Mouse (Mus musculus): Measurements from ENCODE around the gene Arhgef15. TPM values are rescaled to one million over a fixed set of nuclear protein-coding genes. Genes with fewer than 3 reads are reported as not detected.

Gene Arhgef15
- polyA plus RNA-seq, 1 experiment: 14.9 TPM

DNA sequence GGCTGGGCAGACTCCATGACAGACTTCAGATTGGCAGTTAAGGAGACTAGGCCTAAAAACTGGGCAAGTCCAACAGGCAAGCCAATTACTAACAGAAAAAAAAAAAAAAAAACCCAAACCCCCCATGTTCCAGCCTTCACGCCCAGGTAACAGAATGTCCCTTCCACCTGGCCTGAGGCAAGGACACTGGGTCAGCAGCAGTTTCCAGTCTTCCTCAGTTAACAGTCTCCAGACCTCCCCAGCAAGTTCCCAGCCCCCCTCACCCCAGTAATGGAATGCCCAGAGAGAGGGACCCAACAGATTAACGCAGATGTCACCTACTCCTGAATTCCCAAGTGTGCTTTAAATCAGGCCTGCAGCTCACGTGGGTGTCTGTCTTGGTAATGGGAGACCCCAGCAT, 34.1 kb downstream of the Arhgef15 start:
- Histone ChIP-seq H3K4me3 (ENCODE audit: control insufficient read depth, insufficient read depth, low read length) (no peak overlapping the region), H3K27me3 (ENCODE audit: control insufficient read depth, insufficient read depth, low read length) (no peaks in the 10 kb centered on the region), H3K4me1 (replicated peaks; ENCODE audit: control insufficient read depth, insufficient read depth, low read length) (peaks cover 5% of the 10 kb centered on the region), H3K36me3 (ENCODE audit: control insufficient read depth, insufficient read depth, low read length) (no peaks in the 10 kb centered on the region), H3K27ac (ENCODE audit: control insufficient read depth, insufficient read depth, low read length) (no peak overlapping the region)
- DNase-seq: no peak
- 92% methylated on average over 3 of the region's 3 CpGs for WGBS
- TF ChIP-seq POLR2A (IDR thresholded peaks at IDR 0.05; ENCODE audit: control insufficient read depth, extremely low read depth, insufficient read depth, low read length, poor library complexity): no peak
- TF ChIP-seq CTCF (IDR thresholded peaks at IDR 0.05; ENCODE audit: borderline replicate concordance, control insufficient read depth, extremely low read depth, insufficient read depth, low read length, poor library complexity): no peak

- no peak overlapping the region for H3K27ac ChIP-seq (ENCODE audit: control insufficient read depth, insufficient read depth, low read length)
- no peaks in the 10 kb centered on the region for H3K4me1 ChIP-seq (replicated peaks; ENCODE audit: control insufficient read depth, insufficient read depth, low read length)
- no peaks in the 10 kb centered on the region for H3K36me3 ChIP-seq (ENCODE audit: control insufficient read depth, insufficient read depth, low read length)
- no peak for DNase-seq
- TF ChIP-seq CTCF (IDR thresholded peaks at IDR 0.05; ENCODE audit: borderline replicate concordance, control insufficient read depth, extremely low read depth, insufficient read depth, low read length, poor library complexity) (no peak), POLR2A (IDR thresholded peaks at IDR 0.05; ENCODE audit: control insufficient read depth, extremely low read depth, insufficient read depth, low read length, poor library complexity) (no peak)
- H3K4me3 ChIP-seq (ENCODE audit: control insufficient read depth, insufficient read depth, low read length): no peak overlapping the region
- WGBS: 96% methylated on average over 4 of the region's 4 CpGs
- H3K27me3 ChIP-seq (ENCODE audit: control insufficient read depth, insufficient read depth, low read length): no peaks in the 10 kb centered on the region
Observed at GRCm38 (mm10) chr11:68914566-68914965, 42.7 kb downstream of the Arhgef15 start.

GRCm38 (mm10) chr11:68911531-68912177, 45.6 kb downstream of the Arhgef15 start:
- Histone ChIP-seq H3K4me1 (replicated peaks; ENCODE audit: control insufficient read depth, insufficient read depth, low read length) (0 out of 2 replicates have a peak, but pooled peaks cover 3% of the 10 kb centered on the region), H3K27me3 (ENCODE audit: control insufficient read depth, insufficient read depth, low read length) (no peaks in the 10 kb centered on the region), H3K27ac (ENCODE audit: control insufficient read depth, insufficient read depth, low read length) (no peak overlapping the region), H3K4me3 (ENCODE audit: control insufficient read depth, insufficient read depth, low read length) (no peak overlapping the region), H3K36me3 (ENCODE audit: control insufficient read depth, insufficient read depth, low read length) (peaks cover 4% of the 10 kb centered on the region)
- TF ChIP-seq POLR2A (IDR thresholded peaks at IDR 0.05; ENCODE audit: control insufficient read depth, extremely low read depth, insufficient read depth, low read length, poor library complexity) (no peak), CTCF (IDR thresholded peaks at IDR 0.05; ENCODE audit: borderline replicate concordance, control insufficient read depth, extremely low read depth, insufficient read depth, low read length, poor library complexity) (no peak)
- DNase-seq: no peak
- WGBS: 30% methylated on average over 14 of the region's 14 CpGs

- 69% methylated on average over 7 of the region's 7 CpGs for WGBS
- H3K4me1 ChIP-seq (replicated peaks; ENCODE audit: control insufficient read depth, insufficient read depth, low read length): 0 out of 2 replicates have a peak, but pooled peaks cover 3% of the 10 kb centered on the region
- no peak for DNase-seq
- TF ChIP-seq CTCF (IDR thresholded peaks at IDR 0.05; ENCODE audit: borderline replicate concordance, control insufficient read depth, extremely low read depth, insufficient read depth, low read length, poor library complexity) (no peak), POLR2A (IDR thresholded peaks at IDR 0.05; ENCODE audit: control insufficient read depth, extremely low read depth, insufficient read depth, low read length, poor library complexity) (no peak)
- H3K36me3 ChIP-seq (ENCODE audit: control insufficient read depth, insufficient read depth, low read length): peaks cover 31% of the 10 kb centered on the region
- H3K4me3 ChIP-seq (ENCODE audit: control insufficient read depth, insufficient read depth, low read length): no peak overlapping the region
- no peak overlapping the region for H3K27ac ChIP-seq (ENCODE audit: control insufficient read depth, insufficient read depth, low read length)
- no peaks in the 10 kb centered on the region for H3K27me3 ChIP-seq (ENCODE audit: control insufficient read depth, insufficient read depth, low read length)
Observed at GRCm38 (mm10) chr11:68908846-68909503, 48.3 kb downstream of the Arhgef15 start.

- H3K27ac ChIP-seq (ENCODE audit: control insufficient read depth, insufficient read depth, low read length): no peak overlapping the region
- H3K4me1 ChIP-seq (replicated peaks; ENCODE audit: control insufficient read depth, insufficient read depth, low read length): peaks cover 5% of the 10 kb centered on the region
- H3K27me3 ChIP-seq (ENCODE audit: control insufficient read depth, insufficient read depth, low read length): no peaks in the 10 kb centered on the region
- H3K4me3 ChIP-seq (ENCODE audit: control insufficient read depth, insufficient read depth, low read length): no peak overlapping the region
- no peak for DNase-seq
- 89% methylated on average over 3 of the region's 3 CpGs for WGBS
- H3K36me3 ChIP-seq (ENCODE audit: control insufficient read depth, insufficient read depth, low read length): peaks cover 42% of the 10 kb centered on the region
- no peak for TF ChIP-seq POLR2A (IDR thresholded peaks at IDR 0.05; ENCODE audit: control insufficient read depth, extremely low read depth, insufficient read depth, low read length, poor library complexity)
- no peak for TF ChIP-seq CTCF (IDR thresholded peaks at IDR 0.05; ENCODE audit: borderline replicate concordance, control insufficient read depth, extremely low read depth, insufficient read depth, low read length, poor library complexity)
Observed at GRCm38 (mm10) chr11:68907251-68907650, 50.0 kb downstream of the Arhgef15 start.

- H3K27ac ChIP-seq (ENCODE audit: control insufficient read depth, insufficient read depth, low read length): no peak overlapping the region
- 89% methylated on average over 4 of the region's 4 CpGs for WGBS
- TF ChIP-seq POLR2A (IDR thresholded peaks at IDR 0.05; ENCODE audit: control insufficient read depth, extremely low read depth, insufficient read depth, low read length, poor library complexity): no peak
- peaks cover 42% of the 10 kb centered on the region for H3K36me3 ChIP-seq (ENCODE audit: control insufficient read depth, insufficient read depth, low read length)
- H3K4me3 ChIP-seq (ENCODE audit: control insufficient read depth, insufficient read depth, low read length): no peak overlapping the region
- H3K4me1 ChIP-seq (replicated peaks; ENCODE audit: control insufficient read depth, insufficient read depth, low read length): peaks cover 6% of the 10 kb centered on the region
- DNase-seq: no peak
- H3K27me3 ChIP-seq (ENCODE audit: control insufficient read depth, insufficient read depth, low read length): no peaks in the 10 kb centered on the region
Observed at GRCm38 (mm10) chr11:68906461-68906790, 50.9 kb downstream of the Arhgef15 start.

Measured in thymus, adult 2 months (tissue).